Mouse (Mus musculus) gonadal fat pad, adult 2 months (tissue): Measurements from ENCODE around the gene Hist1h2bg. TPM values are rescaled to one million over a fixed set of nuclear protein-coding genes. Genes with fewer than 3 reads are reported as not detected.
"Not testable (repeated sequence)": the region's sequence is repeated elsewhere in the genome, so short reads cannot be mapped to it uniquely, and the experiment has no call there.

ENCODE experiments used
- DNase-seq: peaks from one replicate; pipeline ENCODE4 v3.0.0-alpha.2; 2012; ENCODE audit warnings: low read depth
- polyA plus RNA-seq: library from polyadenylated mRNA; depleted of rRNA; stranded (reverse); fragments of >200 nt; gene quantifications from 2 replicates; pipeline ENCODE4 v1.2.3, GENCODE M21; 2012

Hist1h2bg gene
- polyA plus RNA-seq, 1 experiment: 22.4 TPM

DNA sequence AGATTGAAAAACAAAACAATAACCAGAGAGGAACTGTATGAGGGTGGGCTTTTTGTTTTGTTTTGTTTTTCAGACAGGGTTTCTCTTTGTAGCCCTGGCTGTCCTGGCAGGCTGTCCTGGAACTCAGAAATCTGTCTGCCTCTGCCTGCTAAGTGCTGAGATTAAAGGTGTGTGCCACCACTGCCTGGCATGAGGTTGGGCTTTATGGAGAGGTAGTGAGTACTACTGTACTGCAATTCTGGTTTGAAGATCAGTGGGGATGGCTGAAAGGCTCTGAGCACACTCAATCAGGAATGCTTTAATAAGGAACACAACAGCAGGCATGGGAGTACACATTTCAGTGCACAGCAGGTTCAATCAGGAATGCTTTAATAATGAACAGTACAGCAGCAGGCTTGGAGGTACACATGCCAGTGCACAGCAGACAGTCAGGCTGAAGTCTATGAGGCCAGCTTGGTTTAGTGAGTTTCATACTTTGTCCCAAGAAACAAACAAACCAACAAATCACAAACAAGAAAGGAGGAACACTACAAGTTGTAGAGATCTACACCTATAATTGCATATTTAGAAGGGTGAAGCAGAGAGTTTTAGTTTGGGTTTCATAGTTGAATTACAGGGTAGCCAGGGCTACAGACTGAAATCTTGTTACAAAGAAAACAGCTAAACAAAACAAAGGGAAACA is 12.3 kb downstream of the Hist1h2bg start:
- no peak for DNase-seq

DNA sequence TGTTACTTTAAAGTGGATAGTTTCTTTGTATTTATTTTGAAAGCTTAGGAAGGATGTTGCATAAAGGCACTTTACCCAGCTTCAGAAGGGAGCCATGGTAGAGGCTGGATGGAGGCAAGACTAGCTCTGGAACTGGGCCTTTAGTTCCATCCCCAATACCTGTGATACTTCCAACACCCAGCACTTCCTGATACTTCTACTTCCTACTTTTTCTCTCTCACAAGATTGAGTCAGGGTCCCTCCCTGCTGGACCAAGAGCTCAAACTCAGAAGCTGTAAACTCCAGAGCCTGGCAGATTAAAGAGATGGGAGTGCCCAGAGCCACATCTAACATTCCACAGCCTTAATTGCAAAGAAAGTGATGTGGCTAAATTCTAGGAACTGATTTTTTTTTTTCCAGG is 13.1 kb downstream of the Hist1h2bg start:
- no peak for DNase-seq

DNA sequence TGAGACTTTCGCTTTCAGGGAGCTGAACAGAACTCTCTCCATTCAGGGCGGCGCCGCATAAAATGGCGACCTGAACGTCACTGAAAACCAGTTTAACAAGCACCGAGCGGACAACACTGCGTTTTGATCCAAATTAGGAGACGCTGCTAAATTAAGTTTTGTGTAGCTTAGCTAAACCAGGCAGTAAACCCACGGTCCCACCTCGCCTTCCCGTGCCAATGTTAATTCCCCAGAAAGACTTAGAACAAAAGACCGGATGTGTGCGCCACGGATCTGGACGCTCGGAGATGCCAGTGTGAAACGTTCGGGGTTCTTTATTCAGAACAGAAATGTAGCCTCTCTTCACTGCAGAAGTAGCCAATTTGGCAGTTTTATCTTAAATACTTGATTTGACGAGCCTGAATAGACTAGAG is 13.8 kb downstream of the Hist1h2bg start:
- no peak for DNase-seq

DNA sequence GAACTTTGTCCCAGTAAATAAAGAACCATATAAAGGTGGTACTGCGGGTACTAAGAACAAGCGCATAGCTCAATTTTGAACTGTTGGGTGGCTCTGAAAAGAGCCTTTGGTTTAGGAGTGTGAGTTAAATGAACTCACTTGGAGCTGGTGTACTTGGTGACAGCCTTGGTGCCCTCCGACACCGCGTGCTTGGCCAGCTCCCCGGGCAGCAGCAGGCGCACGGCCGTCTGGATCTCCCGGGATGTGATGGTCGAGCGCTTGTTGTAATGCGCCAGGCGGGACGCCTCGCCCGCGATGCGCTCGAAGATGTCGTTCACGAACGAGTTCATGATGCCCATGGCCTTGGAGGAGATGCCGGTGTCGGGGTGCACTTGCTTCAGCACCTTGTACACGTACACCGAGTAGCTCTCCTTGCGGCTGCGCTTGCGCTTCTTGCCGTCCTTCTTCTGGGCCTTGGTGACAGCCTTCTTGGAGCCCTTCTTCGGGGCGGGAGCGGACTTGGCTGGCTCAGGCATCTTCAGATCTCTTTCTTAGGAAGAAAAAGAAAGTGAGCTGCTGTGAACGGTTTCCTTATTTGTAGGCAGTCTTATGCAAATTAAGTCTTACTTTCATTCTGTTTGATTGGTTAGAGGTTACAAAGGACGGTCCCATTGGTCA is 14.4 kb downstream of the Hist1h2bg start:
- not testable (repeated sequence) for DNase-seq

DNA sequence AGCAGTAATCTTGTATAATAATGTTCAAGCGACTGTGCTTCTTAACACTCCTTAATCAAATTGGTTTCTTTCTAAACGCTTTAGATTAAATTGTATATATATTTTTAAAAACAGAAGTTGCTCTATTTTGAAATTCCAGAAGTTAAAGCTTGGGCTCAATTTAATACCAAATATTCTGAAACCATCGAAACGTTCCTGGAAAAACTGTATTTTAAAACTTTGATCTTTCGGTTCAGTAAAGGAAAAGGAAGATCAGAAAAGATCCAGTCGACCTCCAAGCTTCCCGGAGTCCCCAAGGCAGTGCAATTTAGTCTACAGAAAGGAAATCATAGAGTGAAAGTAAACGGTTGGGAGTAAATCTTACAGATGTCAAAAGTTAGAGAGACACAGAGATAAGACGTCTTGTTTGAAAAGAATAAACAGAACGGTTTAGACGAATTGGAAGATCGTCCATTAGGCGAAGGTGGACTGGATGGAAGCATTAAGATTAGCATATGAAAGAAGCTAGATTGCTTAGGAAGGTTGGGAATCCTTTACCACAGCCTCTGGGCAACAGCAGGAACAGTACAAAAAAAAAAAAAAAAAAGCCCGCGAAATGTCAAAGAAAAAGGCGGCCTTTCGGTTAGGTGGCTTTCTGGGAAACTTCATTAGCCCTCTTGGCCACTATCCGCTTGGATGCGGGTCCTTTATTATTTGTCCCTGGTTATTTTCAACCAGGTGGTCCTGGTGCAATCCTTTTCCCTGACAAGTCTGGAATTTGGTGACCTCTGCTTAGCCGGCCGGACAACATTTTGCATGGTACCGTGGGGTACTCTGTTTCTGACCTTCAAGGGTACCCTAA is 15.1 kb downstream of the Hist1h2bg start:
- DNase-seq: no peak

DNA sequence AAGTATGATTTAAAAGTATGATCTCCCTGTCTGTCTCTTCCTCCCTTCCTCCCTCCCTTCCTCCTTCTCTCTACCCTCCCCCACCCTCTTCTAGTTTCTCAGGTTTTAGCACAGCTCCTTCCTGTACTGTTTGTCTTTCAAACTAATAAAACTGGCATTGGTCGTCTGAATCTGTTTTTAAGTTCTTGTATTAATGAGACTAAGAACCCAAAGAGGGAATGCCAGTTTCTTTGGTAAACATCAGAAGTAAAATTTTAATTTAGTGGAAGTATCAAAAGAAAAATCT is 15.7 kb downstream of the Hist1h2bg start:
- DNase-seq: no peak

DNA sequence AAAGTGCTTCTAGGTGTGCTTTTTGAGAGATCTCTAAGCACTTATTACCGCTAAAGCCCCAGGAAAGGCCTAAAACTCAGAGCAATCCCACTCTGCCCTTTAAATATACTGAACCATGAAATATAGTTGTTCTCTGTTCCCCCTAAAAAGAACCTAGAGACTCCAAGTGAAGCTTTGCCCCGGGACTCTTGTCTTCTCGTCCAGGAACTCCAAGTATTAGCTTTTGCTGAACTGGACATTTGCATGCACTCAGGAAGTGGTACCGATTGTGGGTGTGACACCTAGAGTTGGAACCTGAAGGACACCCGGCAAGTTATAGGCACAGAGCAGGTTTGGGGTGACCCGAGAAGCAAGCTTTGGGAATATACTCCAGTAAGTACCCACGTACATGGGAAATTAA is 20.0 kb downstream of the Hist1h2bg start:
- DNase-seq: no peak

DNA sequence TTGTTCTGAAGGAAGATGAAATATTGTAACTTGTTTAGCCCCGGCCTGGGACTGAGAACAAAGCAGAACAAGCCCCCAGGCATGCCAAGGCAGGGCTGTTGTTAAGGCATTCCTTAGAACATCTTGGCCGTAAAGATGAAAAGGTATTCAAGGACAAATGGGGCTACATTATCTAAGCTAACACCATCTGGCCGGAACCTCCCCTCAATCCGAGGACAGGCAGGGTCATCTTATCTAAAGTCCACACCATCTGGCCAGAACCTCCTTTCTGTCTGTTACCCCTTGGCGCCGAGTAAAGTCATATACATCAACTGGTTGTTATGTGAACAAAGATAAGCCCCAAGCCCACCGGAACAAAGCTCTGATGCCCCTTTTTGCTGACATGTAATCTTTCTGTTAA is 20.7 kb downstream of the Hist1h2bg start:
- not testable (repeated sequence) for DNase-seq

DNA sequence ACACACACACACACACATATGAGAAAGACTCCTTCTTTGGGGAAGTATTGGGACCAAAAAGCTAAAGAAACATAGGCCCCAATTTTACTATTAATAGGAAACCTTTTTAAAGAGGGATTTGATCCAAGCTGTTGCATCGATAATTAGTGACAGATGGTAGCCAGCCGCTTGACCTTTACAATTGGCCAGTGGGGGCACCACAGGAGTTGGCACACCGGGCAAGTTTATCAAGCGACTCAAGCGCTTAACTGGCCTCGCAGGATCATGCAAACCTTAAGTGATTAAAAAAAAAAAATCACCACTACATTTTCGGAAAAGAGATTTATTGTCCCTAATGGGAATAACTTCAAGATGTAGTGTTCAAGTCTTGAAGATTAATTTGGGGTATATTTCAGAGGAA is 21.4 kb downstream of the Hist1h2bg start:
- no peak for DNase-seq

DNA sequence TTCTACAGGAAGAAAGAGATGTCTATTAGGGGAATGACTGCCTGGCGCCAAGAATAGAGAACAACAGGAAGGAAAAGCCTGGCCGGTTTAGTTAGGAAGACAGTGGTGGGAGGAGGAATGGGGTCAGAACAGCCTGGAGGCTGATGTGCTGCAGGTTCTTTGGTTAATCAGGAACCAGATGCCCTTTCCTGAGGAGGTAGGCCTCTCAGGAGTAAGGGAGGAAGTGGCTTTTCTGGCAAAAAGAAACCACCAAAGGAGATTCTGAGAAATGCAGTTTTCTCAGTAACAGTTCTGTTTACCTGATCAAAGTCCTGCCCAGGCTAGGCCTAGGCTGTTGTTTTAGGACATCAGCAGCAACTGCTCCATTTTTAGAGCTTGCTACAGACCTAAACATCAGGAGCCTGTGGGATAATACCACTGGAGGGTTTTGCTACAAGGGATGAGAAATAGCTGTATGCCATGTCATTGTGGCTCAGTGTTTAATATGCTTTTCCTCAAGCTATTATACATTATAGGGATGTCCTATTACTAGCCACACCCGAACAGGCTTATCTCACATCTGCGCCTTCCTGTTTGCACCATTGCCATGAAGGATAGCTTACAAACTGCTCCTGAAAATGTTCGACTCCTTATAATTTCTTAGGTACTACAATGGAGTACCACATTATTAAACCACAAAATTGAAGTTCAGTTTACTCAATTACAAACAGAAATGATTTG is 22.0 kb downstream of the Hist1h2bg start:
- no peak for DNase-seq

DNA sequence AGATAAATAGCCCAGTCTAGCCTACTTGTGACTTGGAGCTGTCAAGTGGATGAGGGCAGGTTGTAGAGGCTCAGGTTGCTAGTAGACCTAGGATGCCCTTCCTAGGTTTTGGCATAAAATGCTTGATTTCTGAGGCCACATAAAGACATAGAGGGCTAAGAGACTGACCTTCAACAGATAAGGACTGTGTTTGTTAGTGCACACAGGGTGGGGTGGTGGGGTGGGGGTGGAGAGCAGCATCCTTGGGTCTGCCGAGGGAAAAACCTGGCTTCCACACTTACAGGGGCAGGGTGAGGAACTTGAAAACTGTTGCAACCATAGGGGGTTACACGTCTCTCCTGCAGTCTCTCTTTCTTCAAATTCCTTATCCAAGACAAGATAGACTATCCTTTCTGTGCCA is 24.0 kb downstream of the Hist1h2bg start:
- DNase-seq: no peak

DNA sequence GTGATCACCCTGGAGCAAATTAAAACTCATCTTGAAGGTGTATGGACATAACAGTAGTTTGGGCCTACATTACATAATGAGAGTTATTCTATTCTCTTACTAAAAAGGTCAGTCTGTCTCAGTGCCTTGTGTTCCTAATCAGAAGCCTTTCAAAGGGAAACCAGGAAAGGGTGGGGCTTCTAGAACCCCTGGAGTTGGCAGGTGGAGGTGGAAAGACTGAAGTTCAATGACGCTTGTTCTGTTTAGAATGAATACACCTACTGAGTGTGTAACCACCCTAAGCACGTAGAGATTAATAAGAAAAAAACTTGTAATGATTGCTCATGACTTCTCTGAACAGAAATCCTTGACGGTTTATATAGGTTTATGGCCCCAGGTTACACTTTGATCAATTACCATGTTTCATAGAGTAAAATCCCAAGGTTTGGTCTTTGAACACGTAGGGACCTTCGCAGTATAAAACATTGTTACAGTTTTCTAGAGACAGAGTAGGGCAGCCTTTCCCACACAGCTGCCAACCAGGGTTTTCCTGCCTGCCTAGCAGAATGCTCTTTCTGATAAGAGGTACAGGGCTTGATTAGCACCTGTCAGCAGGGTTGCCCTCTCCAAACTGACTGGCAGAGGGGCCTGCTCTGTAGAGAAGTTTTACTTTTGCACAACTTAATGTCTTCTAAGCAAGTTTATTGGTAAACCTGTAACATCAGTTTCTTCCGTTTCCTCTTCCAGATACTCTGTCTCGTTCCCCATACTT is 24.6 kb downstream of the Hist1h2bg start:
- DNase-seq: no peak

DNA sequence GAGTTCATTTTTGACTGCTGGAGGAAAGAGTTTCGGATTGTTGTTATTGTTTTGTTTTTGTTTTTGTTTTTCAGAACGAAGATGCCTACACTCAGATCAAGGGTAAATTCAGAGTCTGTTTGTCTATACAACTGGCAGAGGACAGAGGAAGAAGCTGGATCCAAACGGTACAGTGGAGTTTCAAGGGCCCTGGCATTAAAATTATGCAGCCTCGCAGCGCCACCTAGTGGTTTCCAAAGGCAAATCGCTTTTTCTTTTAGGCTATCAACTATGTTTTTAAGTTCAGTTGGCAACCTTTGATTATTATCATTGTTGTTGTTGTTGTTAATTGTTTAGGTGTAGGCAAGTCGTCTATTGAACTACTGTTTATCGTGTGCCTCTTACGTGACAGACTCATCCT is 26.8 kb downstream of the Hist1h2bg start:
- no peak for DNase-seq

DNA sequence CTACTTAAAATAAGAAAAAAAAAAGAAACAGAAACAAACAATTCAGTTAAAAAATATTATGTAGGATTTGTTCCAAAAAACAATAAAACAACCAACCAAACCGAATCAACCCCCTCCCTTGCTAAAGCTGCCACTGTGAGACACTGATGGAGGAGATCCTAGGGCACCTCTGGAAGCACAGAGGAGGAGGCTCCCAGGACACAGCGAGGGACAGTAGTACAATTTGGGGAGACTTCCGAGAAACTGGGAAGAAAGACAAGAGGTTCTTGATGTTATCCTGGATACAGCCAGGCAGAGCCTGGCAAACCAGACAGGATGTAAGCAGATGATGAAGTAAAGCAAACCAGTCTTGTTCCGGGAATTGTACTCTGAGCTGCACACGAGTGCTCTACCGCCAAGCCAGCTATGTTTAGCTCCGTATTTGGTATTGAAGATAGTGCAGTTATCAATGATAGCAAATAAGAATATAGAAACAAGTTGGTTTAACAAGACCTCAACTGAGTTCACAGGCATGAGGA is 32.0 kb downstream of the Hist1h2bg start:
- DNase-seq: no peak

DNA sequence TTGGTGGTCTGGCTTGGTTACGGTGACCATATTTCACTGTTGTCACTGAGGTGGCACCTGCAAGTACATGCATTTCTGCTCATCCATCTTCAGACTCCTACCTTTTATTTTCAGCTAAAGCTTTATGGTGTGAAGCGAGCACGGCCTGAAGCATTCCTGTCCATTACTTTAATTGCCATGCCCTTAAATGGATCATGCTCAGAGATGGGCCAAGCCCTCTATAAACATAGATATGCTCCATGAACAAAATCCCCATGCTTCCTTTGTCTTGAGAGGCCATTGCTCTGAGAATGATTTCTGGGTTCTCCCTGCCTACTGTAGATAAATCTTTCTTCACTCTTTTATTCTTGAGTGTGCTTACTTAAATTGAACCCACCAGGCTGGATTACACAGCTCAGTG is 33.3 kb downstream of the Hist1h2bg start:
- DNase-seq: no peak

DNA sequence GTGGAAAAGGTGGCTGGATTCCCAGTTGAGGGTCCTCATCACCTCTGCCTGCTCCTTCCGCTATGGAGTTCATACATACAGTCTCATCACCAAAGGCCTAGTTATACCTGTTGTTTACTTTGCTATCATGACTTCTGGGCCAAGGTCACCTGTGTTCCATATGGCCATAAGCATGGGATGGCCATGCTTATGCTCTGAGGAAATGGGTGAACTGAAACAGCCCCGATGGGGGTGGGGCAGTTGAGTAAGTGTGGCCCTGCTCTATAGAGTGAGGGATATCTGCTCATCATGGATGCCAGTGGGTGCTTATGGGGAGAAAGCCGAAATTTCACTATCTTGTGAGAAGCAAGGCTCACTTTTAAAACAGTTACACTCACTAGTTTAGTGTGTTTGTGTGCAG is 33.9 kb downstream of the Hist1h2bg start:
- no peak for DNase-seq

DNA sequence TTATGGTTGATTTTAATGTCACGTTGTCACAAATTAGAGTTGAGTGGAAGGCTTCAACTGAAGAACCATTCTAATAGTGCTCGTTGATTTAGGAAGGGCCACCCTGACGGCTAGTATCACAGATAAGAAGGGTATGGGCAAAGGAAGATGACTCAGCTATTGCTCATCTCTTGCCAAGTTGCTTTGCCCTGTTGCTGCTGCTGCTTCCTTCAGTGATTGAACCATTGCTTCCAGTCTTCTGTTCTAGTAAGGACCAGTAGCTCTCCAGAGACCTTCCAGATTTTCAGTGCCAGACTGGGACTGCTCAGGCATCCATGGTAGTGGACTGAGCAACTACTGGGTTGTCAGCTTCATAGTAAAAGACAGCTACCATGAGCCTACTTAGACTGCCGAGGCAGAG is 38.0 kb downstream of the Hist1h2bg start:
- DNase-seq: no peak

DNA sequence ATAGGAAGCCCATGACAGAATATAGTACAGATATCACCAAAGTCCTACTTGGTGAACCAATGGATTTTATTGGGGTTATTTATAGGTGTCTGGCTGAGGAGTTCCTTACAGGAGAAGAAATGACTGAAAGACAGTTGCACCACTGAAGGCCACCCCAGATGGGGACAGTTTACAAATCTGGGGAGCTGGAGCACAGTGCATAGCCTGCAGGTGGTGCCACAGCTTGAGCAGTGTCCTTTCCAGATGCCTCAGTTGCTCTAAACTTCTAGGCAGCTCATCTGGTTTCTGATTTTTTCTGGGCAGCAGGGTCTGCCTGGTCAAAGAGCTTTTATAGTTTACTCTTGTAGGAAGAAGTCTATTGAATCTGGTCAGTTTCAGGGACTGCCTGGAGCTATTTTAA is 38.6 kb downstream of the Hist1h2bg start:
- DNase-seq: no peak

DNA sequence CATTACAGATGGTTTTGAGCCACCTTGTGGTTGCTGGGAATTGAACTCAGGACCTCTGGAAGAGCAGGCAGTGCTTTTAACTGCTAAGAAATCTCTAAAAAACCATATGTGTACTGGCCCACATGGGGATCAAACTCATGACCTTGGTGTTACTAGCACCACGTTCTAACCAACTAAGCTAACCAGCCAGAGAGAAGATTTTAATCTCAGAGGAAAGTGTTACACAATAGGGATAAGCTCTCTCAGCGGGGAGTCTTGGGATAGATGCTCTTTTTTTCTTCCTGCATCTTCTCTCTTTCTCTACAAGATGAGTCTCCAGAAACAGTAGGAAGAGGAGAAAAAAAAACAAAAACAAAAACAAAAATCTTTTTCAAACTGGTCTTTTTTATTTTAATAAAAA is 39.2 kb downstream of the Hist1h2bg start:
- no peak for DNase-seq

DNA sequence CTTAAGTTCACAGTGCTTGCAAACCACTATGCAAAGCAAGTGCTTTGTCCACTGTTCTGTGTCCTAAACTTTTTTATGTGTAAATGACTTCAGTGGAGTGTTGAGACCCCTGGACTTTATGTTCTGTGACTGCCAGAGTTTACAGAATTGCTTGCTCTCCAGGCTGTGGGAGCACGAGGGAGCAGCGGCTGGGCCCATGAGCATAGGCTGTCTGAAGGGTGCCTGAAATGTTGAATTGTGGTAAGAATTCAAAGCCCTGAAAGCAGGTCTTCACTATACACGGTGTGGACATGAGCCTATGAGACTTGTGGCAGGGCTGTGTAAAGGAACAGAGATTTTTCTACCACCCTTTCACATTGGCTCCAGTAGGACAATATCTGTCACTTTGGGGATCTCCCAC is 40.4 kb downstream of the Hist1h2bg start:
- DNase-seq: no peak

DNA sequence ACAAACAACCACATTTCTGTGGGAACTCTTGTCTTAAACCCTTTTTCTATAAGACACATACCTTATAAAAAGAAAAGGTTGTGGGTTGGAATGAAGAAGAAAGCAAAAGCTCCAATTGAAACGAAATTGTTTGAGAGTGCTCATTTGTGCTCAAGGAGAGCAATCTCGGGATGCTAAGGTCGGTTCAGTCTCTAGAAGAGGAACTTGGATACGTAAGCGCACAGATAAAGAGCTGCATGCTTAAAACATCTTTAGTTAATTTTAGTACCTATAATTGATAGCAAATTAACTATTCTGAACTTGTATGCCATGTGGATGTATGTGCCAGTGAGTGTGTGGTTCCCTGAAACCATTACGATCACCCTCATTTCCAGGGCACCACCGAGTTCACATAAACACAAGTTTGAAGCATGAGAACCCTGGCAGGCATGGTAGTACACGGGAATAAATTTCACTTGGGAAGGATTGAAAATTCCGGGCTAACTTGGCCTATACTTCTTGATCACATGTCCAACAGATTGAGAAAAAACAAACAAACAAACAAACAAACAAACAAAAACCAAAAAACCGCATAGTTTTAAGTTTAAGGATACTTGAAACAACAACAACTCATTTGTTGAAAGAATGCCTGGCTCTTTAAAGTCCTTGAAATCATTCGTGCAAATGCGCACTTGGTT is 49.0 kb downstream of the Hist1h2bg start:
- DNase-seq: no peak
